ENCODE assay signal across 24 mouse cellular contexts in the genomic region with DNA sequence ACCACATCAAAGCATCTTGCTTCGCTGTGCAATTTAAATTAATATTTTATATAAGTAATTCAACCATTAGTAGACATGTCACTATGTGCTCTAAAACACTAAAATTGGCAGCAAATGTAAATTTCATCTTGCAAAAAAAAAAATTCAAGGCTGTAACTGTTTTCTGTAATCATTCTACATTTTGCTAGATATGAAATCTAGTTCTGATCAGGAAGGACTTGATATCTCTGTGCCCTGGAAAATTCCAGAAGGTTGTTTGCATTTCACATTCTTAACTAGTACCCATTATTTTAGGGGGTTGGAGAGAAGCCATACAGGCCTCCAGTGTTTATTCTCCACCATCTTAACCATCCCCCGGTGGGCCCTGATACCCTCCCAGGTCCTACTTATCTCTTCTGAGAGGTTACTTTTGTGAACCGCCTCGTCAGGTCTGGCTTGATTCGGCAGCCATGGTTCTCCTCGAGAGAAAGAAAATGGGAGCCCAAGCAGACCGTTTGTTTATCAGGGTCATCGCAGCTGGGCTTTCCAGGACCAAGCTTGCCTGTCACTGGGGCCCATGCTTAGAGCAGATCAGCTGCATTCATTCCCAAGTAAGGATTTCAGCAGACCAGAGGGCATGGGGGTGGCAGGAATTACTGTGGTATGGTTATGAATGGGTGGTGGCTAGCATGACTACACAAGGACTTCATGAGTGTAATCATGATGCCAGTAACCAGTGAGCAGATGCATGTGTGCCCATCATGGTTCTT.
A peak's percentile ranks its signal among the peaks of the same experiment; 100 is the strongest.
DNase-seq lines count a peak whose midpoint lies in the region; ATAC-seq and TF ChIP-seq lines count a peak whose summit lies in the region.
"Had no signal": no experiment of that assay in that cellular context is flagged by ENCODE, and none has a peak within 500 bp of the region (broad histone marks: within the 10 kb centered on the region; RNA-seq: fewer than 3 reads in every experiment).

No protein-coding gene starts in this region.

- no peak for ATAC-seq in liver, embryonic 12.5 days
- ATAC-seq: forebrain, embryonic 14.5 days; forebrain, postnatal 0 days; hindbrain, postnatal 0 days; inflammation-experienced regulatory T-cells, adult 6 months had no signal

- no peaks in the 10 kb centered on the region for H3K9me3 ChIP-seq in MEL (replicated peaks; ENCODE audit: insufficient read depth, low read length)
- no peaks in the 10 kb centered on the region for H3K9me3 ChIP-seq in liver, embryonic 12.5 days (replicated peaks)
- H3K9me3 ChIP-seq: heart, embryonic 12.5 days; heart, embryonic 15.5 days; hindbrain, embryonic 10.5 days had no signal

- H3K9ac ChIP-seq in MEL (ENCODE audit: control insufficient read depth, low read depth, low read length, poor library complexity, severe bottlenecking): peak overlapping the region; percentile 28; the same call in 1 of the 2 replicates
- H3K9ac ChIP-seq in liver, embryonic 12.5 days: no peak overlapping the region
- H3K9ac ChIP-seq: forebrain, postnatal 0 days; heart, embryonic 12.5 days; heart, embryonic 15.5 days; hindbrain, embryonic 14.5 days had no signal

- H3K79me2 ChIP-seq in MEL (ENCODE audit: control insufficient read depth, insufficient read depth, low read length, poor library complexity): no peaks in the 10 kb centered on the region

- no peak for TF ChIP-seq CTCF in gastrocnemius, adult 2 months (IDR thresholded peaks at IDR 0.05)
- TF ChIP-seq CTCF in MEL (IDR thresholded peaks at IDR 0.05 in 2 of 3, conservative IDR thresholded peaks at IDR 0.05 in 1 of 3; ENCODE audit: control insufficient read depth in 1 of 3, insufficient read depth in 1 of 3, low read depth in 2 of 3, low read length in 3 of 3, poor library complexity in 1 of 3, severe bottlenecking in 1 of 3): no peak

- H3K4me3 ChIP-seq in gastrocnemius, adult 2 months: no peak overlapping the region
- no peak overlapping the region for H3K4me3 ChIP-seq in MEL (ENCODE audit: control insufficient read depth in 1 of 2, insufficient read depth in 1 of 2, low read depth in 2 of 2, low read length in 2 of 2)
- no peak overlapping the region for H3K4me3 ChIP-seq in liver, embryonic 12.5 days
- H3K4me3 ChIP-seq: heart, embryonic 12.5 days; heart, embryonic 15.5 days; hindbrain, embryonic 10.5 days had no signal

- no peak for TF ChIP-seq POLR2A in MEL (IDR thresholded peaks at IDR 0.05; ENCODE audit: control insufficient read depth in 1 of 2, insufficient read depth in 1 of 2, low read depth in 1 of 2, low read length in 2 of 2, poor library complexity in 1 of 2)

- TF ChIP-seq EP300 in MEL (IDR thresholded peaks at IDR 0.05; ENCODE audit: low read depth in 1 of 2, low read length in 2 of 2): peak; percentile 62 to 83

- no peak for DNase-seq in gastrocnemius, adult 2 months
- no peak for DNase-seq in gastrocnemius, postnatal 25 days
- DNase-seq in ovary, adult 18-20 months (ENCODE audit: low spot score): peak; percentile 17
- no peak for DNase-seq in ovary, postnatal 10 days (ENCODE audit: low spot score)
- DNase-seq in MEL (ENCODE audit: low read depth, low spot score): peak; percentile 39
- DNase-seq in MN1 (ENCODE audit: low spot score): no peak
- no peak for DNase-seq in adrenal gland, adult 8-10 months
- DNase-seq: adrenal gland, adult 2 months; adrenal gland, postnatal 25 days; cerebellum, adult 11-12 months; cerebellum, adult 8-10 months; cerebellum, postnatal 10 days; forebrain, postnatal 0 days; gastrocnemius, postnatal 36 days; heart, postnatal 10 days; heart, postnatal 36 days had no signal

- H3K27ac ChIP-seq in gastrocnemius, adult 2 months: peak overlapping the region; percentile 16; the same call in 1 of the 2 replicates
- peak overlapping the region; percentile 79 for H3K27ac ChIP-seq in MEL (ENCODE audit: control insufficient read depth, low read depth, low read length)
- H3K27ac ChIP-seq in liver, embryonic 12.5 days: no peak overlapping the region
- H3K27ac ChIP-seq: heart, embryonic 15.5 days; hindbrain, embryonic 10.5 days; hindbrain, embryonic 14.5 days; hindbrain, postnatal 0 days had no signal

- intact Hi-C loops in gastrocnemius, adult 2 months (cut with DNase I): loop anchor here (5.0 kb wide), 1 partner anchor 114 kb away; no protein-coding TSS in a partner anchor

- 34% methylated on average over 8 of the region's 8 CpGs for whole genome bisulfite sequencing in liver, embryonic 12.5 days (ENCODE audit: insufficient replicate concordance)

- peaks cover 27 to 53% of the 10 kb centered on the region in 2 experiments for H3K4me1 ChIP-seq in MEL (ENCODE audit: control insufficient read depth in 1 of 2, insufficient read depth in 2 of 2, low read length in 2 of 2)
- H3K4me1 ChIP-seq in liver, embryonic 12.5 days: peaks cover 37% of the 10 kb centered on the region
- H3K4me1 ChIP-seq: heart, embryonic 15.5 days had no signal

- H3K27me3 ChIP-seq in MEL (ENCODE audit: control insufficient read depth in 1 of 2, insufficient read depth in 2 of 2, low read length in 2 of 2): no peaks in the 10 kb centered on the region
- no peaks in the 10 kb centered on the region for H3K27me3 ChIP-seq in liver, embryonic 12.5 days (replicated peaks)
- H3K27me3 ChIP-seq: heart, embryonic 12.5 days; heart, embryonic 15.5 days had no signal

- peaks cover 0 to 48% of the 10 kb centered on the region in 2 experiments; a peak in 2 of 4 replicates for H3K36me3 ChIP-seq in MEL (ENCODE audit: control insufficient read depth in 1 of 2, insufficient read depth in 2 of 2, low read length in 2 of 2)
- H3K36me3 ChIP-seq in liver, embryonic 12.5 days: no peaks in the 10 kb centered on the region
- H3K36me3 ChIP-seq: heart, embryonic 12.5 days; heart, embryonic 15.5 days; hindbrain, embryonic 10.5 days had no signal

- 0 out of 2 replicates have a peak overlapping the region, but pooled peaks have one; percentile 11 for H3K4me2 ChIP-seq in liver, embryonic 12.5 days
- H3K4me2 ChIP-seq: heart, embryonic 12.5 days; heart, embryonic 15.5 days; hindbrain, embryonic 14.5 days had no signal

- no peak for TF ChIP-seq RAD21 in MEL (IDR thresholded peaks at IDR 0.05; ENCODE audit: low read depth, low read length)

TF ChIP-seq in MEL, 35 proteins besides CTCF, POLR2A, EP300 and RAD21:
- no peak; the same call in none of the 2 replicates for TF ChIP-seq KAT2A (conservative IDR thresholded peaks at IDR 0.05; ENCODE audit: low read depth, low read length)
- TF ChIP-seq USF2 (IDR thresholded peaks at IDR 0.05; ENCODE audit: borderline replicate concordance in 1 of 2, insufficient read depth in 1 of 2, low read depth in 1 of 2, low read length in 2 of 2): no peak
- no peak for TF ChIP-seq MAZ (IDR thresholded peaks at IDR 0.05; ENCODE audit: low read depth, low read length)
- TF ChIP-seq GABPA (IDR thresholded peaks at IDR 0.05; ENCODE audit: low read depth, low read length): no peak
- TF ChIP-seq ZNF384 (IDR thresholded peaks at IDR 0.05; ENCODE audit: low read depth, low read length): peak; percentile 87
- TF ChIP-seq TCF12 (IDR thresholded peaks at IDR 0.05; ENCODE audit: low read depth, low read length): peak; percentile 77
- peak; percentile 28 for TF ChIP-seq GATA1 (IDR thresholded peaks at IDR 0.05; ENCODE audit: low read depth, low read length)
- TF ChIP-seq UBTF (IDR thresholded peaks at IDR 0.05; ENCODE audit: borderline replicate concordance, insufficient read depth, low read depth, low read length): no peak
- 0 out of 2 replicates have a peak, but pooled peaks have one; percentile 9 for TF ChIP-seq BHLHE40 (IDR thresholded peaks at IDR 0.05; ENCODE audit: borderline replicate concordance, low read depth, low read length)
- TF ChIP-seq E2F4 (IDR thresholded peaks at IDR 0.05; ENCODE audit: borderline replicate concordance, low read depth, low read length): no peak
- no peak for TF ChIP-seq MAX (IDR thresholded peaks at IDR 0.05; ENCODE audit: low read length)
- TF ChIP-seq TBP (IDR thresholded peaks at IDR 0.05; ENCODE audit: low read depth, low read length): no peak
- peak; percentile 56 for TF ChIP-seq MYB (IDR thresholded peaks at IDR 0.05; ENCODE audit: low read depth, low read length)
- TF ChIP-seq NRF1 (IDR thresholded peaks at IDR 0.05; ENCODE audit: insufficient read depth, low read depth, low read length, poor library complexity, severe bottlenecking): no peak
- TF ChIP-seq ETS1 (IDR thresholded peaks at IDR 0.05; ENCODE audit: low read depth, low read length): peak; percentile 78
- no peak for TF ChIP-seq HCFC1 (IDR thresholded peaks at IDR 0.05; ENCODE audit: low read depth, low read length)
- no peak for TF ChIP-seq USF1 (IDR thresholded peaks at IDR 0.05; ENCODE audit: low read depth, low read length)
- no peak for TF ChIP-seq SMC3 (IDR thresholded peaks at IDR 0.05; ENCODE audit: low read depth, low read length)
- no peak for TF ChIP-seq POLR2AphosphoS2 (IDR thresholded peaks at IDR 0.05; ENCODE audit: low read length)
- TF ChIP-seq JUND (IDR thresholded peaks at IDR 0.05; ENCODE audit: low read depth, low read length): no peak
- no peak for TF ChIP-seq MXI1 (IDR thresholded peaks at IDR 0.05; ENCODE audit: low read depth, low read length)
- TF ChIP-seq ELF1 (IDR thresholded peaks at IDR 0.05; ENCODE audit: low read depth, low read length): no peak
- no peak for TF ChIP-seq MYC (IDR thresholded peaks at IDR 0.05; ENCODE audit: low read depth, low read length)
- no peak for TF ChIP-seq POLR2AphosphoS5 (IDR thresholded peaks at IDR 0.05; ENCODE audit: borderline replicate concordance, low read depth, low read length)
- no peak for TF ChIP-seq MEF2A (IDR thresholded peaks at IDR 0.05; ENCODE audit: extremely low read depth, insufficient replicate concordance, low read depth, low read length, poor library complexity, severe bottlenecking)
- no peak for TF ChIP-seq CHD1 (IDR thresholded peaks at IDR 0.05; ENCODE audit: low read depth, low read length)
- TF ChIP-seq TAL1 (IDR thresholded peaks at IDR 0.05; ENCODE audit: low read length): no peak; the same call in 1 of the 2 replicates
- TF ChIP-seq ZKSCAN1 (IDR thresholded peaks at IDR 0.05; ENCODE audit: low read depth, low read length): no peak
- peak; percentile 74; the same call in 1 of the 2 replicates for TF ChIP-seq SIN3A (IDR thresholded peaks at IDR 0.05; ENCODE audit: low read length)
- no peak for TF ChIP-seq ZC3H11A (IDR thresholded peaks at IDR 0.05; ENCODE audit: low read depth, low read length)
- TF ChIP-seq CHD2 (IDR thresholded peaks at IDR 0.05; ENCODE audit: low read length): no peak
- no peak for TF ChIP-seq RCOR1 (IDR thresholded peaks at IDR 0.05; ENCODE audit: low read depth, low read length)
- TF ChIP-seq ZMIZ1 (IDR thresholded peaks at IDR 0.05; ENCODE audit: low read depth, low read length): no peak
- no peak for TF ChIP-seq MAFK (IDR thresholded peaks at IDR 0.05; ENCODE audit: borderline replicate concordance, low read depth, low read length)
- no peak for TF ChIP-seq NELFE (IDR thresholded peaks at IDR 0.05; ENCODE audit: low read depth, low read length)

Comparison
In these comparisons a context has a peak if more than half of its experiments do, and no peak if none do; other contexts are left out.
1. DNase-seq: peak in ovary, adult 18-20 months (single experiment) and MEL (single experiment); none in gastrocnemius, adult 2 months (single experiment), gastrocnemius, postnatal 25 days (single experiment), ovary, postnatal 10 days (single experiment), MN1 (single experiment) and adrenal gland, adult 8-10 months (single experiment).